Mouse (Mus musculus): ENCODE measurements around the gene Tcf7l2. TPM values are rescaled to one million over a fixed set of nuclear protein-coding genes. Genes with fewer than 3 reads are reported as not detected.

The Tcf7l2 gene
- polyA plus RNA-seq (2017; shearing (Covaris generic)): 0.47 TPM

GRCm38 (mm10) chr19:55741439-55741928 is at the start of gene Tcf7l2:
Gene Tcf7l2 (plus strand): TSS chr19:55741820.

